Mouse (Mus musculus) liver, adult 2 months (tissue): ENCODE measurements at regions not wholly inside any gene's neighbourhood (a gene's known extent, or its start where the extent isn't known, plus 50 kb on each side); places are given as distances from the start of the nearest gene placed in this dataset.

Source experiments
- CTCF ChIP-seq: fragments of 200-500 bp; IDR thresholded peaks from 2 replicates; pipeline ENCODE4 v1.5.1; 2011; ENCODE audit warnings: low read depth, low read length, control low read depth
- POLR2A ChIP-seq: fragments of 200-500 bp; IDR thresholded peaks from 2 replicates; pipeline ENCODE4 v1.6.1; 2011; ENCODE audit warnings: low read length, control low read depth; ENCODE audit not compliant: insufficient read depth; ENCODE audit errors: extremely low read depth

DNA sequence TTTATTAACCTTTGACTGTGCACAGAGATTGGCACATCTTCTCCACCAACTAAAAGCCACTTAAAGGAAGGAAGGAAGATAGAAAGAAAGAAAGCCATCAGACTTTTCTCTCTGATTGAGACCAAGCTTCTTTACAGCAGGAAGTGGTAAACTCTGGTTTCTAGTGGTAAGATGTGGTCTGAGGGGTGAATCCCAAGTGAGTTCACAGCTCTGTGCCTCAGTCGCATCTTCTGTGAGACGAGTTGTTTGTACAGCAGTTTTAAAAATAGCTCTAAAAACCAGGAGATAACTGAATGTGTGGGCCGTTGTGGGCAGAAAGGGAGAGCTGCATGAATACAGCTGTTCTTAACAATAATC is 224.8 kb upstream of the Serp2 start:
- no peak for TF ChIP-seq POLR2A
- no peak for TF ChIP-seq CTCF
